In genomic region chr3:144091231-144091630, GRCm38 (mm10) we compare ENCODE assay signal across 24 mouse cellular contexts.
DNase-seq lines count a peak whose midpoint lies in the region; ATAC-seq and TF ChIP-seq lines count a peak whose summit lies in the region.
"Had no signal": no experiment of that assay in that cellular context is flagged by ENCODE, and none has a peak within 500 bp of the region (broad histone marks: within the 10 kb centered on the region; RNA-seq: fewer than 3 reads in every experiment).

No protein-coding gene starts in this region.

- no peak overlapping the region for H3K9ac ChIP-seq in forebrain, embryonic 12.5 days
- H3K9ac ChIP-seq: embryonic facial prominence, embryonic 12.5 days had no signal

- in situ Hi-C loops in Patski (cut with MboI; ENCODE audit: low pct_unique_long_range_greater_than_20kb) = no loop called here

- ATAC-seq in Patski = peak; percentile 92
- ATAC-seq in forebrain, embryonic 12.5 days (ENCODE audit: low FRiP score) = no peak
- ATAC-seq: CD4-positive, CD25-positive, alpha-beta regulatory T cell, adult 4 months; forebrain, embryonic 14.5 days; forebrain, embryonic 16.5 days had no signal

- DNase-seq in 3T3-L1 (ENCODE audit: low read depth, low spot score) = peak; percentile 80
- DNase-seq in Muller cell, postnatal 12 days (ENCODE audit: inconsistent ontology term) = peak; percentile 92
- peak; percentile 94 for DNase-seq in Patski (ENCODE audit: low read depth, low spot score)
- peak; percentile 34 for DNase-seq in fibroblast of lung, adult 2 months (ENCODE audit: low read depth)
- DNase-seq in cerebellum, postnatal 25 days = no peak
- DNase-seq in gastrocnemius, postnatal 10 days = no peak
- DNase-seq: adrenal gland, adult 2 months; adrenal gland, postnatal 10 days; adrenal gland, postnatal 25 days; B cell, adult 2 months; cerebellum, adult 11 months; cerebellum, adult 18-20 months; cerebellum, adult 8-10 months; cerebellum, adult 9-11 months; cerebellum, postnatal 14 days had no signal

- WGBS in forebrain, embryonic 12.5 days = 94% methylated on average over 1 of the region's 1 CpGs

- H3K4me1 ChIP-seq in forebrain, embryonic 12.5 days = no peaks in the 10 kb centered on the region

- H3K9me3 ChIP-seq in forebrain, embryonic 12.5 days = no peaks in the 10 kb centered on the region
- H3K9me3 ChIP-seq: embryonic facial prominence, embryonic 10.5 days; embryonic facial prominence, embryonic 12.5 days had no signal

- H3K27ac ChIP-seq in forebrain, embryonic 12.5 days = no peak overlapping the region
- H3K27ac ChIP-seq: embryonic facial prominence, embryonic 10.5 days; embryonic facial prominence, embryonic 12.5 days had no signal

- no peak for TF ChIP-seq CTCF in Patski (IDR thresholded peaks at IDR 0.05)

- no peaks in the 10 kb centered on the region for H3K36me3 ChIP-seq in forebrain, embryonic 12.5 days (replicated peaks)
- H3K36me3 ChIP-seq: embryonic facial prominence, embryonic 10.5 days; embryonic facial prominence, embryonic 12.5 days; G1E had no signal

- H3K4me2 ChIP-seq in forebrain, embryonic 12.5 days = no peak overlapping the region
- H3K4me2 ChIP-seq: embryonic facial prominence, embryonic 12.5 days had no signal

- no peak overlapping the region for H3K4me3 ChIP-seq in forebrain, embryonic 12.5 days (replicated peaks)
- H3K4me3 ChIP-seq: embryonic facial prominence, embryonic 10.5 days; embryonic facial prominence, embryonic 12.5 days; erythroblast, embryonic 14.5 days had no signal

- no peaks in the 10 kb centered on the region for H3K27me3 ChIP-seq in Patski
- H3K27me3 ChIP-seq in forebrain, embryonic 12.5 days = 0 out of 2 replicates have a peak, but pooled peaks cover 6% of the 10 kb centered on the region
- H3K27me3 ChIP-seq: CH12.LX; embryonic facial prominence, embryonic 12.5 days had no signal

- CTCF ChIA-PET in Patski (lab: Charles Lee) = interaction anchor here (1.0 to 3.2 kb wide), 3 partner anchors 11 to 26 kb away, joined by 3 to 12 read pairs (median 3); no protein-coding TSS in a partner anchor

- POLR2A ChIA-PET in Patski (lab: Charles Lee) = interaction anchor here (0.6 to 1.0 kb wide), 3 partner anchors 19 to 701 kb away, joined by 3 to 4 read pairs (median 3); no protein-coding TSS in a partner anchor

Comparison
In these comparisons a context has a peak if more than half of its experiments do, and no peak if none do; other contexts are left out.
1. DNase-seq: peak in 3T3-L1 (single experiment), Muller cell, postnatal 12 days (single experiment), Patski (single experiment) and fibroblast of lung, adult 2 months (single experiment); none in cerebellum, postnatal 25 days (0 of 2) and gastrocnemius, postnatal 10 days (single experiment).